Mouse (Mus musculus) CH12.LX (cell line): ENCODE measurements around the gene Xpnpep3. TPM values are rescaled to one million over a fixed set of nuclear protein-coding genes. Genes with fewer than 3 reads are reported as not detected.

Experiments
- DNase-seq: peaks from one replicate; pipeline ENCODE4 v3.0.0-alpha.2; 2013; ENCODE audit errors: extremely low read depth
- H3K27ac ChIP-seq: 2 replicates; pipeline ENCODE4 v1.5.1; 2012; ENCODE audit warnings: low read depth, mild to moderate bottlenecking, control low read depth, moderate library complexity; ENCODE audit not compliant: insufficient read depth
- H3K27me3 ChIP-seq: replicated peaks from 2 replicates; pipeline ENCODE3; 2012; ENCODE audit warnings: inconsistent platforms
- H3K36me3 ChIP-seq, 2 experiments: replicated peaks in 1 of 2; 2 replicates each; pipeline versions ENCODE3 to v1.6.1; 2012; ENCODE audit warnings: inconsistent platforms in 1 of 2, low read length in 1 of 2, mild to moderate bottlenecking in 1 of 2, mixed read lengths in 1 of 2, moderate library complexity in 1 of 2; ENCODE audit not compliant: control insufficient read depth in 1 of 2, insufficient read depth in 1 of 2
- H3K4me1 ChIP-seq, 2 experiments: 2 replicates each; pipeline ENCODE4 v1.6.1; 2012; ENCODE audit warnings: inconsistent platforms in 1 of 2, moderate library complexity in 1 of 2; ENCODE audit not compliant: insufficient read depth in 2 of 2, control insufficient read depth in 1 of 2
- H3K4me2 ChIP-seq: 2 replicates; pipeline ENCODE4 v1.6.1; 2012; ENCODE audit warnings: low read depth, mild to moderate bottlenecking, control low read depth; ENCODE audit not compliant: poor library complexity, insufficient read depth, severe bottlenecking
- H3K4me3 ChIP-seq, 3 experiments: fragments of 150-350 bp in 1 of 3; sonication (generic) in 1 of 3; replicated peaks in 1 of 3; 2 replicates each; pipeline versions ENCODE3 to v1.5.1; 2011 to 2012; ENCODE audit warnings: low read depth in 2 of 3, low read length in 2 of 3, mild to moderate bottlenecking in 2 of 3, moderate library complexity in 2 of 3, control low read depth in 1 of 3, improper control_type of control experiment in 1 of 3, inconsistent platforms in 1 of 3, mixed read lengths in 1 of 3; ENCODE audit not compliant: poor library complexity in 1 of 3
- H3K79me2 ChIP-seq: replicated peaks from 2 replicates; pipeline ENCODE4 v1.6.1; 2012; ENCODE audit warnings: mild to moderate bottlenecking, moderate library complexity; ENCODE audit not compliant: control insufficient read depth, poor library complexity, insufficient read depth, severe bottlenecking; ENCODE audit errors: extremely low read depth
- H3K9ac ChIP-seq: 2 replicates; pipeline ENCODE4 v1.6.1; 2012; ENCODE audit warnings: low read depth, mild to moderate bottlenecking, control low read depth, moderate library complexity; ENCODE audit not compliant: insufficient read depth
- H3K9me3 ChIP-seq: replicated peaks from 2 replicates; pipeline ENCODE3; 2012; ENCODE audit warnings: low read length, inconsistent platforms, mixed read lengths
- CTCF ChIP-seq, 2 experiments: IDR thresholded peaks in 1 of 2; conservative IDR thresholded peaks in 1 of 2; 2 replicates each; pipeline ENCODE4 v1.5.1; 2011 to 2012; ENCODE audit warnings: low read depth in 2 of 2, low read length in 2 of 2, improper control_type of control experiment in 1 of 2, inconsistent platforms in 1 of 2, mild to moderate bottlenecking in 1 of 2, moderate library complexity in 1 of 2
- E2F4 ChIP-seq: IDR thresholded peaks from 2 replicates; pipeline ENCODE4 v1.6.1; 2011; ENCODE audit warnings: low read depth, low read length, improper control_type of control experiment; ENCODE audit not compliant: insufficient replicate concordance
- EP300 ChIP-seq: IDR thresholded peaks from 2 replicates; pipeline ENCODE4 v1.6.1; 2011; ENCODE audit warnings: low read length, improper control_type of control experiment
- JUND ChIP-seq: conservative IDR thresholded peaks from 2 replicates; pipeline ENCODE4 v1.6.1; 2011; ENCODE audit warnings: low read depth, low read length, improper control_type of control experiment
- MXI1 ChIP-seq: IDR thresholded peaks from 2 replicates; pipeline ENCODE4 v1.6.1; 2011; ENCODE audit warnings: mild to moderate bottlenecking, low read depth, low read length, improper control_type of control experiment
- NRF1 ChIP-seq: IDR thresholded peaks from 2 replicates; pipeline ENCODE4 v1.6.1; 2014; ENCODE audit warnings: low read depth, mild to moderate bottlenecking, inconsistent platforms, low read length, improper control_type of control experiment, moderate library complexity
- POLR2A ChIP-seq: IDR thresholded peaks from 2 replicates; pipeline ENCODE4 v1.6.1; 2011; ENCODE audit warnings: low read depth, mild to moderate bottlenecking, improper control_type of control experiment, low read length
- RAD21 ChIP-seq: IDR thresholded peaks from 2 replicates; pipeline ENCODE4 v1.6.1; 2011; ENCODE audit warnings: low read depth, mild to moderate bottlenecking, low read length, improper control_type of control experiment, moderate library complexity
- SMC3 ChIP-seq: IDR thresholded peaks from 2 replicates; pipeline ENCODE4 v1.6.1; 2011; ENCODE audit warnings: low read depth, low read length, improper control_type of control experiment
- UBTF ChIP-seq: IDR thresholded peaks from 2 replicates; pipeline ENCODE4 v1.6.1; 2012; ENCODE audit warnings: low read depth, mild to moderate bottlenecking, inconsistent platforms, low read length, improper control_type of control experiment, moderate library complexity
- ZC3H11A ChIP-seq: IDR thresholded peaks from 2 replicates; pipeline ENCODE4 v1.6.1; 2012; ENCODE audit warnings: low read depth, mild to moderate bottlenecking, inconsistent platforms, low read length, improper control_type of control experiment
- dilution Hi-C: fragments of 300-500 bp; cut with MboI; formaldehyde crosslinking; loops from 2 replicates; pipeline ENCODE4 v1.14.3; 2020; ENCODE audit warnings: low sequenced_read_pairs; ENCODE audit not compliant: extremely low pct_unique_long_range_greater_than_20kb, extremely low pct_ligation_motif_present
- in situ Hi-C: fragments of 300-500 bp; cut with MboI; formaldehyde crosslinking; loops from 3 replicates; pipeline ENCODE4 v1.14.3; 2019; ENCODE audit warnings: low sequenced_read_pairs, low pct_ligation_motif_present, low pct_unique_long_range_greater_than_20kb, mixed read lengths
- polyA plus RNA-seq: library from polyadenylated mRNA; unstranded; fragments of >175 nt; gene quantifications from 2 replicates; pipeline ENCODE4 v1.2.1, GENCODE M21; 2012; ENCODE audit warnings: low read depth; ENCODE audit not compliant: insufficient read length
- total RNA-seq, 2 experiments: library from RNA; depleted of rRNA; stranded (reverse); fragments of 300-350 nt in 1 of 2; fragments of >200 nt in 1 of 2; gene quantifications; 2 replicates each; pipeline ENCODE4 v1.2.3; 2012 to 2014

The Xpnpep3 gene
- total and polyA plus RNA-seq, 3 experiments, result 4.3 to 6.0 (median 5.2) TPM

DNA sequence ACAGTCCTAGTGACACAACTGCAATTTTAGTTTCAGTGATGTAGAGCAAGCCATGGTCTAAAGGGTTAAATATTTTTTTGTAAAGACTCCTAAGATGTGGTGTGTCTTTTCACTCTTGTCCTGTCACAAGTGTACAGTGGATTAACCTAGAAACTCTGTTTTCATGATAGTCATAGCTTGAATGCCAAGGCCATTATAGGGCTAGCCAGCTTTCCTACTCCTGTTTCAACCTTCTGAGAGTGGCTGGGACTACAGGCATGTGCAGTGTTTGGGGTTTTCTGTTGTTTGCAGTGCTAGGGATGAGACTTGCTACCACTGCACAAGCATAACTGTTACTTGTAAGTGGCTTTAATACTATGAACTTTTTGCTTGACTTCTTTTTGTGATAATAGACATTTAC lies 39.3 kb downstream of the Xpnpep3 start:
- no peaks in the 10 kb centered on the region for H3K9me3 ChIP-seq
- no peak overlapping the region for H3K4me3 ChIP-seq
- no peak overlapping the region for H3K27ac ChIP-seq
- H3K4me1 ChIP-seq, result no peaks in the 10 kb centered on the region
- no peaks in the 10 kb centered on the region for H3K79me2 ChIP-seq
- dilution Hi-C loops (no loop called here), in situ Hi-C loops (no loop called here)
- peaks cover 28 to 64% of the 10 kb centered on the region in 2 experiments for H3K36me3 ChIP-seq
- no peak overlapping the region for H3K9ac ChIP-seq
- TF ChIP-seq RAD21 (no peak), POLR2A (no peak), E2F4 (no peak), MXI1 (no peak), JUND (no peak)
- no peak overlapping the region for H3K4me2 ChIP-seq
- DNase-seq, result no peak
- H3K27me3 ChIP-seq, result no peaks in the 10 kb centered on the region

DNA sequence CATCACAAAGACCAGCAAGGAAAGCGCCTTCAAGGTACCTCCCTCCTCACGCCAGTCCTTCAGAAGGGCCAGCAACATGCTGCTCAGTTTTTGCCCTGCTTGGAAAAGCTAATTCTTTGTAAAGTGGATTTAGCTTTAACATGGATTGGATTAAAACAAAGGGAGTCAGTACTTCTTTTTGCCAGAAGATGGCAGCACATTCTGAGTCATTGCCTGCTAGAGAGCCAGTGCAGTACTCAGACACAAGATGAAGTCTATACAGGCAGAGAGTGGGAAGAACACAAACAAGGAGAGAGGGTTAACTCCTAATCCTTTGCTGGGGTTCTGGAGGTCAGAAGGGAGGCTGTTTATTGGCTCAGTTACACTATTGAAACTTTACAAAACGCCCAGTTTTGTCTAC lies 48.5 kb downstream of the Xpnpep3 start:
- Histone ChIP-seq H3K9me3 (no peaks in the 10 kb centered on the region), H3K27me3 (no peaks in the 10 kb centered on the region)
- TF ChIP-seq ZC3H11A (peak; percentile 8; the same call in 1 of the 2 replicates), SMC3 (peak; percentile 79), NRF1 (no peak), CTCF (conservative IDR thresholded peaks at IDR 0.05 in 1 of 2, IDR thresholded peaks at IDR 0.05 in 1 of 2; ENCODE audit: low read depth in 2 of 2, low read length in 2 of 2) (peak; percentile 72 to 87), RAD21 (peak; percentile 81)
- TF ChIP-seq, all 38 proteins: peak for 4
- DNase-seq, result peak; percentile 63
- Histone ChIP-seq H3K4me2 (no peak overlapping the region), H3K79me2 (no peaks in the 10 kb centered on the region), H3K4me1 (no peaks in the 10 kb centered on the region), H3K4me3 (no peak overlapping the region), H3K27ac (no peak overlapping the region), H3K36me3 (peaks cover 42 to 75% of the 10 kb centered on the region in 2 experiments), H3K9ac (no peak overlapping the region)
- dilution Hi-C loops (no loop called here), in situ Hi-C loops (no loop called here)

DNA sequence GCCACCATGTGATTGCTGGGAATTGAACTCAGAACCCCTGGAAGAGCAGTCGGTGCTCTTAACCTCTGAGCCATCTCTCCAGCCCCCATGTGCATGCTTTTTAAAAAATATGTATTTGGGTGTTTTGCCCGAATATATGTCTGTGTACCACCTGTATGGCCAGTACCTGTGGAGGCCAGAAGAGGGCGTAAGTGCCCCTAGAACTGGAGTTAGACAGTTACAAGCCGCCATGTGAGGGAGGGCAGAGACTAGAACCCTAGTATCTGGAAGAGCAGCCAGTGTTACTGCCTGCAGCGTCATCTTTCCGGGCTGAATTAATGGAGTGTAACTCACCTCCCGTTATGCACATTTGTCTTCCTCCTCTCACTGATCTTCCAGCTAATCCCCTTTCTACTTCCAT lies 61.6 kb downstream of the Xpnpep3 start:
- H3K4me2 ChIP-seq, result no peak overlapping the region
- H3K9ac ChIP-seq, result no peak overlapping the region
- no peak overlapping the region for H3K27ac ChIP-seq
- H3K79me2 ChIP-seq, result no peaks in the 10 kb centered on the region; the same call in 1 of the 2 replicates
- peaks cover 3 to 6% of the 10 kb centered on the region in 2 experiments; a peak in 3 of 4 replicates for H3K4me1 ChIP-seq
- TF ChIP-seq UBTF, result no peak
- TF ChIP-seq POLR2A, result no peak
- TF ChIP-seq EP300, result no peak
- H3K27me3 ChIP-seq, result no peaks in the 10 kb centered on the region
- H3K9me3 ChIP-seq, result peaks cover 7% of the 10 kb centered on the region
- dilution Hi-C loops, result no loop called here
- no peak overlapping the region for H3K4me3 ChIP-seq
- in situ Hi-C loops, result no loop called here
- DNase-seq, result no peak
- peaks cover 10 to 32% of the 10 kb centered on the region in 2 experiments for H3K36me3 ChIP-seq
